ENCODE assay signal across 25 mouse cellular contexts in the genomic region with DNA sequence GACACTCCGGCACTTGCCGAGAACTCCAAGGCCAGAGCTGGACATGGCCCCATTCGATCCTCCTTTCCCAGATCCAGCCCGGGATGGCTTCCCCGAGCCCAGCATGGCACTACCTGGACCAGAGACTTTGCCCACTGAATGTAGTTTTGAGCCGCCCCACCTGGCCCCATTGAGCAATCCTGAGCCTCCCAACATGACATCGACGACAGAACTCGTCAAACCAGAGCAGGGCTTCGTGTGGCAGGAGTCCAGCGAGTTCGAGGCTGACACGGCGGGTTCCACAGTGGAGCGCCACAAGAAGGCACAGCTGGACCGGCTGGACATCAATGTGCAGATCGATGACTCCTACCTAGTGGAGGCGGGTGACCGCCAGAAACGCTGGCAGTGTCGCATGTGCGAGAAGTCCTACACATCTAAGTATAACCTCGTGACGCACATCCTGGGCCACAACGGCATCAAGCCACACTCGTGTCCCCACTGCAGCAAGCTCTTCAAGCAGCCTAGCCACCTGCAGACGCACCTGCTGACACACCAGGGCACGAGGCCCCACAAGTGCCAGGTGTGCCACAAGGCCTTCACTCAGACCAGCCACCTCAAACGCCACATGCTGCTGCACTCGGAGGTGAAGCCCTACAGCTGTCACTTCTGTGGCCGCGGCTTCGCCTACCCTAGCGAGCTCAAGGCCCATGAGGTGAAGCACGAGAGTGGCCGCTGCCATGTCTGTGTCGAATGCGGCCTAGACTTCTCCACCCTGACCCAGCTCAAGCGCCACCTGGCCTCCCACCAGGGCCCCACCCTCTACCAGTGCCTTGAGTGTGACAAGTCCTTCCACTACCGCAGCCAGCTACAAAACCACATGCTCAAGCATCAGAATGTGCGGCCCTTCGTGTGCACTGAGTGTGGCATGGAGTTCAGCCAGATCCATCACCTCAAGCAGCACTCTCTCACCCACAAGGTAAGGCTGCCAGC. TPM values are rescaled to one million over a fixed set of nuclear protein-coding genes. Genes with fewer than 3 reads are reported as not detected.
DNase-seq lines count a peak whose midpoint lies in the region; ATAC-seq lines count a peak whose summit lies in the region.
"Had no signal": no experiment of that assay in that cellular context is flagged by ENCODE, and none has a peak within 500 bp of the region (broad histone marks: within the 10 kb centered on the region; RNA-seq: fewer than 3 reads in every experiment).

No protein-coding gene starts in this region.

- H3K9me3 ChIP-seq in forebrain, embryonic 14.5 days (replicated peaks; ENCODE audit: control insufficient read depth, low read length) = no peaks in the 10 kb centered on the region
- no peaks in the 10 kb centered on the region for H3K9me3 ChIP-seq in forebrain, embryonic 15.5 days
- no peaks in the 10 kb centered on the region for H3K9me3 ChIP-seq in heart, embryonic 15.5 days (replicated peaks)
- H3K9me3 ChIP-seq in limb, embryonic 12.5 days = no peaks in the 10 kb centered on the region
- H3K9me3 ChIP-seq: hindbrain, embryonic 13.5 days; kidney, embryonic 15.5 days; limb, embryonic 13.5 days; liver, embryonic 13.5 days; neural tube, embryonic 13.5 days had no signal

- peaks cover 5% of the 10 kb centered on the region; the same call in 1 of the 2 replicates for H3K4me1 ChIP-seq in forebrain, embryonic 14.5 days (ENCODE audit: control insufficient read depth, insufficient read depth, low read length)
- H3K4me1 ChIP-seq in forebrain, embryonic 15.5 days = peaks cover 15% of the 10 kb centered on the region
- H3K4me1 ChIP-seq in heart, embryonic 15.5 days (replicated peaks) = peaks cover 52% of the 10 kb centered on the region
- H3K4me1 ChIP-seq in limb, embryonic 12.5 days (replicated peaks) = peaks cover 21% of the 10 kb centered on the region

- no peak for DNase-seq in forebrain, embryonic 14.5 days (ENCODE audit: low spot score)
- no peak for DNase-seq in heart, adult 18-20 months
- DNase-seq in lung, postnatal 36 days = peak; percentile 43
- no peak for DNase-seq in lung, postnatal 25 days (ENCODE audit: low spot score)
- DNase-seq: adrenal gland, postnatal 14 days; cerebellum, adult 11 months; cerebellum, adult 9-10 months; cerebellum, postnatal 36 days; forebrain, postnatal 0 days; gastrocnemius, postnatal 10 days; heart, postnatal 10 days; kidney, postnatal 25 days; liver, embryonic 13.5 days; right cerebral cortex, postnatal 4 days; thymus, adult 2 months; thymus, postnatal 36 days had no signal

- ATAC-seq in forebrain, embryonic 14.5 days = no peak
- no peak for ATAC-seq in forebrain, embryonic 15.5 days (replicated peaks)
- ATAC-seq in heart, embryonic 15.5 days (replicated peaks; ENCODE audit: insufficient number of reproducible peaks, insufficient read depth, low FRiP score, low read depth) = no peak
- ATAC-seq in limb, embryonic 12.5 days (ENCODE audit: insufficient number of reproducible peaks, insufficient read depth, low FRiP score, low TSS enrichment, low read depth) = no peak
- ATAC-seq: forebrain, postnatal 0 days; intestine, postnatal 0 days; lung, postnatal 0 days had no signal

- H3K4me3 ChIP-seq in forebrain, embryonic 14.5 days (ENCODE audit: low read depth, low read length) = no peak overlapping the region
- H3K4me3 ChIP-seq in forebrain, embryonic 15.5 days = no peak overlapping the region
- H3K4me3 ChIP-seq in heart, embryonic 15.5 days = no peak overlapping the region
- H3K4me3 ChIP-seq in limb, embryonic 12.5 days (replicated peaks) = no peak overlapping the region
- H3K4me3 ChIP-seq: hindbrain, embryonic 13.5 days; kidney, embryonic 15.5 days; limb, embryonic 13.5 days; liver, embryonic 13.5 days; neural tube, embryonic 13.5 days had no signal

- no peak overlapping the region for H3K4me2 ChIP-seq in forebrain, embryonic 14.5 days (ENCODE audit: low read length)
- no peak overlapping the region for H3K4me2 ChIP-seq in forebrain, embryonic 15.5 days (replicated peaks)
- no peak overlapping the region for H3K4me2 ChIP-seq in heart, embryonic 15.5 days
- H3K4me2 ChIP-seq in limb, embryonic 12.5 days = no peak overlapping the region
- H3K4me2 ChIP-seq: hindbrain, embryonic 13.5 days; kidney, embryonic 15.5 days; limb, embryonic 13.5 days; liver, embryonic 13.5 days; neural tube, embryonic 13.5 days had no signal

- H3K36me3 ChIP-seq in forebrain, embryonic 14.5 days (ENCODE audit: control insufficient read depth, insufficient read depth, low read length) = peaks cover 44% of the 10 kb centered on the region
- H3K36me3 ChIP-seq in forebrain, embryonic 15.5 days = peaks cover 24% of the 10 kb centered on the region
- peaks cover 31% of the 10 kb centered on the region for H3K36me3 ChIP-seq in heart, embryonic 15.5 days
- peaks cover 47% of the 10 kb centered on the region for H3K36me3 ChIP-seq in limb, embryonic 12.5 days

- 0 out of 2 replicates have a peak overlapping the region, but pooled peaks have one; percentile 14 for H3K27ac ChIP-seq in forebrain, embryonic 14.5 days (ENCODE audit: low read depth, low read length)
- H3K27ac ChIP-seq in forebrain, embryonic 15.5 days (replicated peaks) = no peak overlapping the region
- H3K27ac ChIP-seq in heart, embryonic 15.5 days = 0 out of 2 replicates have a peak overlapping the region, but pooled peaks have one; percentile 1
- 0 out of 2 replicates have a peak overlapping the region, but pooled peaks have one; percentile 17 for H3K27ac ChIP-seq in limb, embryonic 12.5 days
- H3K27ac ChIP-seq: kidney, embryonic 15.5 days; limb, embryonic 13.5 days; liver, embryonic 13.5 days; neural tube, embryonic 13.5 days had no signal

- H3K27me3 ChIP-seq in forebrain, embryonic 14.5 days (replicated peaks; ENCODE audit: control insufficient read depth, insufficient read depth, low read length) = no peaks in the 10 kb centered on the region
- no peaks in the 10 kb centered on the region for H3K27me3 ChIP-seq in forebrain, embryonic 15.5 days
- H3K27me3 ChIP-seq in heart, embryonic 15.5 days = no peaks in the 10 kb centered on the region
- no peaks in the 10 kb centered on the region for H3K27me3 ChIP-seq in limb, embryonic 12.5 days
- H3K27me3 ChIP-seq: hindbrain, embryonic 13.5 days; kidney, embryonic 15.5 days; limb, embryonic 13.5 days; liver, embryonic 13.5 days; neural tube, embryonic 13.5 days had no signal

- WGBS in forebrain, embryonic 14.5 days = 95% methylated on average over 42 of the region's 42 CpGs
- WGBS in forebrain, embryonic 15.5 days = 94% methylated on average over 42 of the region's 42 CpGs
- 85% methylated on average over 42 of the region's 42 CpGs for WGBS in heart, embryonic 15.5 days
- 92% methylated on average over 42 of the region's 42 CpGs for WGBS in limb, embryonic 12.5 days

- H3K9ac ChIP-seq in forebrain, embryonic 14.5 days (ENCODE audit: low read length) = no peak overlapping the region
- H3K9ac ChIP-seq in forebrain, embryonic 15.5 days (replicated peaks) = no peak overlapping the region
- H3K9ac ChIP-seq in heart, embryonic 15.5 days = no peak overlapping the region
- no peak overlapping the region for H3K9ac ChIP-seq in limb, embryonic 12.5 days (replicated peaks)
- H3K9ac ChIP-seq: forebrain, postnatal 0 days; hindbrain, embryonic 13.5 days; kidney, embryonic 15.5 days; limb, embryonic 13.5 days; liver, embryonic 13.5 days; neural tube, embryonic 13.5 days had no signal

RNA-seq across cellular contexts. Expression of gene Idh2, which starts 33.3 kb away (rescaled TPM):
- 315 and 338 TPM in 2 replicates for polyA plus RNA-seq in forebrain, embryonic 14.5 days (2014; fragmentation: Nextera tagmentation; extraction: Ambion mirVana)
- polyA plus RNA-seq in forebrain, embryonic 15.5 days (2015; fragmentation: Nextera tagmentation; extraction: Ambion mirVana) = 299 and 300 TPM in 2 replicates
- polyA plus RNA-seq in heart, embryonic 15.5 days (2015; fragmentation: Nextera tagmentation; extraction: Ambion mirVana) = 2,234 and 2,284 TPM in 2 replicates
- total RNA-seq in heart, adult 18-20 months (2021) = 1,000 to 10,000 TPM; 2,187 to 2,245 TPM
- polyA plus RNA-seq in limb, embryonic 12.5 days (2016; fragmentation: Nextera tagmentation; extraction: Ambion mirVana) = 555 and 566 TPM in 2 replicates

RNA-seq across cellular contexts. Expression of gene Zfp710, which starts 57.3 kb away (rescaled TPM):
- 17.6 and 18.3 TPM in 2 replicates for polyA plus RNA-seq in forebrain, embryonic 14.5 days (2014; fragmentation: Nextera tagmentation; extraction: Ambion mirVana)
- polyA plus RNA-seq in forebrain, embryonic 15.5 days (2015; fragmentation: Nextera tagmentation; extraction: Ambion mirVana) = 21.1 and 22.1 TPM in 2 replicates
- polyA plus RNA-seq in heart, embryonic 15.5 days (2015; fragmentation: Nextera tagmentation; extraction: Ambion mirVana) = 9.4 and 13.6 TPM in 2 replicates
- 10 to 100 TPM; 21.6 to 22.4 TPM for total RNA-seq in heart, adult 18-20 months (2021)
- 18.5 and 19.4 TPM in 2 replicates for polyA plus RNA-seq in limb, embryonic 12.5 days (2016; fragmentation: Nextera tagmentation; extraction: Ambion mirVana)
